Mouse (Mus musculus) liver, embryonic 14.5 days (tissue): ENCODE data around the gene Slc22a14.

ENCODE experiments used
- CTCF ChIP-seq: IDR thresholded peaks from 2 replicates; pipeline ENCODE4 v1.5.1; 2016; ENCODE audit warnings: antibody characterized with exemption, low read depth, control low read depth
- EP300 ChIP-seq: IDR thresholded peaks from 2 replicates; pipeline ENCODE4 v1.6.1; 2016; ENCODE audit warnings: antibody characterized with exemption, low read depth

DNA sequence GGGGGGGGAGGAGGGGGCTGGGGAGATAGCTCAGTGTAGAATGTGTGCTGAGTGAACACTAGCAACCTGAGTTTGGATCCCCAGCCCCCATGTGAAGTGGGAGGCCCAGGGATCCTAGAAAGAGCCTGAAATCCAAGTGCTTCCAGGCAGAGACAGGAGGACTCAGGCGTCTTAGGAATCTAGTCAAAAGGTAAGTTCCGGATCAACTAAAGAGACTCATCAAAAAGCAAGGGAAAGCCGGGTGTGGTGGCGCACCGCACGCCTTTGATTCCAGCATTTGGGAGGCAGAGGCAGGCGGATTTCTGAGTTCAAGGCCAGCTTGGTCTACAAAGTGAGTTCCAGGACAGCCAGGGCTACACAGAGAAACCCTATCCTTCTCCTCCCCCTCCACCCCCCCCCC, 44.9 kb downstream of the Slc22a14 start:
- TF ChIP-seq CTCF (no peak), EP300 (no peak)
